Mouse (Mus musculus) urinary bladder, adult 18-20 months (tissue): ENCODE data around the gene D230025D16Rik.
"Not testable (repeated sequence)": the region's sequence is repeated elsewhere in the genome, so short reads cannot be mapped to it uniquely, and the experiment has no call there.

Experiments used
- DNase-seq, 2 experiments: peaks; one replicate each; pipeline ENCODE4 v3.0.0; 2022; ENCODE audit warnings: low spot score in 2 of 2, mixed read lengths in 2 of 2

Gene D230025D16Rik

DNA sequence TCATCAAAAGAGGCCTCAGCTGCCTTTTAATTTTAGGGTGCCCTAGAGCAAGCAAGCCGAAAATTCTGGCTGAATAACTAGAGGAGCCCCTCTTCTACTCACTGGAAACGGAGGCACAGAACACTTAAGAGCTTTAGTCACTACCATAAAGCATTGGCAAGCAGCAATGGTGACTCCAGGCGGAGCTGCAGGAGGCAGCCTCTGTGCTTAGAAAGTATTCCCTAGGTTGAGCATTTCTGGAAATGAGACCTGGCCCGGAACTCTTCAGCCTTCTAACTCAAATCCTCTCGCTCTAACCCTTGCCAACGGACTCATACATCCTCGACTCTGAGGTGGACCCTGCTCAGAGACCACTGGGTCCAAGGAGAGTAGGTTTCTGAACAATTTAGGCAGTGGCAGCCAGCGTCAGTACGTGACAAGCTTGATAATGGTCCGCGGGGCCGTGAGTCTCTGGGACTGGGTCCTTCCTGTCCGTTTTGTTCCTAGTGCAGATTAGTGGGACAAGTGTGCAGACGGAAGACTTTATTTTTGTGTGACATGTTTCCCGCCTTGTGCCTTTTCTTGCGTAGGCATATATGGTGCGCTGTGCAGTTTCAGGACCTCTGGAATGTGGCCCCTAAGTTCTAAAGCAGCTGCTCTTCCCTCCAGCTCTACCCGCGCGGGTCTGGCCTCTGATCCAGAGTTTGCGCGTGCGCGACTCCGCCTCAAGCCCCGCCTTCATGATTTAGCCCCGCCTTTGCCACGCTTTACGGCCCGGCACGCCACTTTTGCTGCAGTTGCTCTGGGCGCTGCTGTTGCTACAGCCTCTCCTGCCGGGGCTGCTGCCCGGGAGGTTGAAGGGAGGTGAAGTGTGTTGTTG, at the start of gene D230025D16Rik:
TSS of gene D230025D16Rik (plus strand) at position 733 of the 859 bp plus-strand sequence.
- DNase-seq, result peak; percentile 92 to 99

DNA sequence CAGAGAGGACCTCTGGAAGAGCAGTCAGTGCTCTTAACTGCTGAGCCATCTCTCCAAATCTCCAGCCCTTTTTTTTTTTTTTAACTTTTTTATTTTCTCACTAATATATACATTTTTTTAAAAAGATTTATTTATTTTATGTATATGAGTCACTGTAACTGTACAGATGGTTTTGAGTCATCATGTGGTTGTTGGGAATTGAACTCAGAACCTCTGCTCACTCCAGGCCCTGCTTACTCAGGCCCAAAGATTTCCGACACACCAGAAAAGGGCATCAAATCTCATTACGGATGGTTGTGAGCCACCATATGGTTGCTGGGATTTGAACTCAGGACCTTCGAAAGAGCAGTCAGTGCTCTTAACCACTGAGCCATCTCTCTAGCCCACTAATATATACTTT, 49.7 kb upstream of the D230025D16Rik start:
- not testable (repeated sequence) for DNase-seq

DNA sequence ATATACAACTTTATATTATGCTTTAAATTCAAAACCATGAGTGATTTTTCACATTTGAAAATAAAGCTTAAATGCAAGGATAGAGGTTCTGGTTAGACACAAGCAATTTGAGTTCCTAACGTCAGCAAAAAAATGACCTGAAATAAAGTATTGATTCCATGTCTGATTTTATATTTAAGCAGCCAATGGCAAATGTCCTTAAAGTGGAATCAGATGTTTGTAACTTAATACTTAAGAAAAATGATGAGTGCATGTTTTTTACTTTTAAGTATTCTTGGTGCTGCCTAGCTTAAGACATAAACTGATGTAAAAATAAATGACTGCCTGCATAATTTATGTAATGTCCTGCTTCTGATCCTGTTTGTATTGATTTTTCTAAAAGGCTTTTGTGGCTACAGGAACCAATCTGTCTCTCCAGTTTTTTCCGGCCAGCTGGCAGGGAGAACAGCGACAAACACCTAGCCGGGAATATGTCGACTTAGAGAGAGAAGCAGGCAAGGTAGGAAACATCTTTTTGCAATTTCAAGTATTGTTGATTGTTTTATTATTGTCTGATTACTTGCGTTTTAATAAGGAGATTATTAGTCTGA, 46.6 kb upstream of the D230025D16Rik start:
- no peak for DNase-seq

DNA sequence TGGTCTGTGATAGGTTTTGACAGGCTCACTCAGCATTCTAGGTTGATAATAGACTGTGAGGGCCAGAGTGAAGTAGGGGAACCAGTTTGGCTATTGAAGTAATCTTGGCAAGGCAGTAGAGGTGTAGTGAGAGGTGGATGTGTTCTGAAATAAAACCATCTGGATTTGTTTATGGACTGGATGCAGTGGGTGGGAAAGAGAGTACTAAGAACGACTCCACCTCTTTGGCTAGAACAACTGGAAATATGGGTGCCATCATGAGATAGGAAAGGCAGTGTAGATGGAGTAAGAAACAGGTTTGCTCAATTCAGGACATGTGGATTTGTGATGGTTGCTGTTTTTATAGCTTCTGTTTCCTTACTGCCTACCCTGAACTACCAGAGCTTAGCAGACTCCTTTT, 42.7 kb upstream of the D230025D16Rik start:
- DNase-seq, result no peak

DNA sequence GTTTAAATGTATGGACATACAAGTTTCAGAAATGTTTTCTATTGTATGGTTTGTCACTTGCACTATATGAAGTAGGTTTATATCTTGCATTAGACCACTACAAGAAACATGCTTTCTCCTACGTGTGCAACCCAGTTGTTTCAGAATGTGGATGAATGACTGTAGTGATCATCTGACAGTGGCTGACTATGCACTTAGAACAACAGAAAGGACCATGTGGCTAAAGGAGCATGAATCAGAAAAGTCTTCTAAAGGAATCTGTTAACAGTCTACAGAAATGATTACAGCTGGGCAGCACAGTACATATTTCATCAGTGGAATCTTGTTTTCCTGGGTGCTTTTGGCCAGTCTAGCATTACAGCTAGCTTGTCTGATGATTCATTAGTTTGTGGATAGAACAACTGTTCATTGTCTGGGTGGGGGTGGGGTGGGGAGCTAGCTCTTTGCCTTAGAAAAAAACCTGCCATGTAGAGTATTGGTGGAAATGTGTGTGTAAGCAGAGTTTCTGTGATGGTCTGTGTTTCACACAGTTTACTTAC, 38.4 kb upstream of the D230025D16Rik start:
- no peak for DNase-seq

DNA sequence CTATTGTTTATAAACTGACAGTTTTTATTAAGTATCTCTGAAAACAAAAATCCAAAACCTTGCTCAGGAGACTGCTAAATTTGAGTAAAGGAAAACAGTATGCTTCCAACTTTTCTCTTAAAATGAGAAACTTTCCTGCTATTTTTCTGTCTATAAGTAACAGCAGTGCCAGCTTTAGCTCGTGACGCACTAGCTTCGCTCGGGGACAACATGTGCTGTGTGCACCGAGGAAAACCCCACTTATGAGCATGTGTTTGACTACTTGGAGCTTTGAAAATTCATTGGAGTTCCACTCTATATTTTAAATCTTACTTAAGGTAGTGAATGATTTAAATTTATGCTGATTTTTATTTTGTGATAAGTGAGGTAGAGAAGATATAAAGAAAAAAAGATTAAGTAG, 32.8 kb upstream of the D230025D16Rik start:
- no peak for DNase-seq

DNA sequence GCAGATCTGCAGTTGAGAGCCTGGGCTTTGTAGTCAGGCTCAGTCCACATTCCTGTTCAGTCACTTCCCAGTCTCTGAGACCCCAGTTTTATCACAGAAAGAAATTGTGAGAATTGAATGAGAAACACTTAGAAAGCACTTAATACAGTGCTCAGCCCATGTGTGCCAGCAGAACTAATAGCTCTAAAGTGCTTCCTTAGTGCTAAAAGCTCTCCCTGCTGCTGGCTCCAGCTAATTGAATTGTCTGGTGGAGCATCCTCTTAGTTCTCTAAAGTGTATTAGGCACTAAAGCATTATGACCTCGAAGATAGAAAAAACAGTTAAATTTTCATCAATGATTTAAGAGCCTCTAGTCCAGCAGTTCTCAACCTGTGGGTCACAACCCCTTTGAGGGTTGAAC, 19.2 kb upstream of the D230025D16Rik start:
- no peak for DNase-seq

DNA sequence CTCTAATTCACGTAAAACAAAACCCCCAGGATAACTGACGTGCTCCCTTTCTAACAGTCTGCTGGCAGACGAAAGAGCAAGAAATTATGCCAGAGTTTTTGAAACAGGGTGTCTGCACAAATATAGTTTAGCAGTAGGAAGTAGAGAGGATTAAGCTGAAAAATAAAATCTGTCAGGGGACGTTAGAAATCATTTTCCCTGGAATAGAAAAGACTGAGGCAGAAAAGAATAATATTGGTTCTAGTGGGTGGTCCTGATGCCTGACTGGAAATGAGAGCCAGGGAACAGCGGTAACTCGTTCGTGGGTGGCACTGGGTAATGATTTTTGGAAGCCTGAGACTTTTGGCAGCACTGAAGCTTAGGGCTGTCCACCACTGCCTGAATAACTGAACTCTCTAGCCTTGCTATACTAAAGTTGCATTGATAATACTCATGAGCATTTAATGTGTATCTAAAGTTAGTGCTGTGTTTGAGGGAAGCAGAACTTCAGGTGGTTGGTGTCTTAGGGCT, 18.1 kb upstream of the D230025D16Rik start:
- no peak for DNase-seq

DNA sequence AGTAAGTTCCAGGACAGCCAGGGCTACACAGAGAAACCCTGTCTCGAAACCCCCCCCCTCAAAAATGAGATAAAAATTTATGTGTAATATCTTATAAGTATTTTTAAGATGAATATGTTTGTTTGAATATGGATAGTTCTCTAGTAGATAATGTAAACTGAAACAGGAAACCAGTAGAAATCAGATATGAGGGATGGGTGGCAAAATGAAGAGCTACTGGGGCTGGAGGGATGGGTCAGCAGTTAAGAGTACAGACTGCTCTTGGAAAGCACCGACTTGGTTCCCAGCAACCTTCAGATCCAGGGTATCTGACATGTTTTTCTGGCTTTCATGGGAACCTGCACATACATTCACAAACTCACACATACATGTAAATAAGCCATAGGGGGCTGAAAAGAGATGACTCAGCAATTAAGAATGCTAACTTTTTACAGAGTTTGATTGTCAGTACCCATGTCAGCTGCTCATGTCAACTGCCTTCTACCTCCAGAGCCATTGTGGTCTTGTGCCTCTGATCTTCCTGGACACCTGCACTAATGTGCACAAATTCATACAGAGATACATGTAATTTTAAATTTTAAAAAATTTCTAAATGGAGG, 17.2 kb upstream of the D230025D16Rik start:
- DNase-seq, result no peak

DNA sequence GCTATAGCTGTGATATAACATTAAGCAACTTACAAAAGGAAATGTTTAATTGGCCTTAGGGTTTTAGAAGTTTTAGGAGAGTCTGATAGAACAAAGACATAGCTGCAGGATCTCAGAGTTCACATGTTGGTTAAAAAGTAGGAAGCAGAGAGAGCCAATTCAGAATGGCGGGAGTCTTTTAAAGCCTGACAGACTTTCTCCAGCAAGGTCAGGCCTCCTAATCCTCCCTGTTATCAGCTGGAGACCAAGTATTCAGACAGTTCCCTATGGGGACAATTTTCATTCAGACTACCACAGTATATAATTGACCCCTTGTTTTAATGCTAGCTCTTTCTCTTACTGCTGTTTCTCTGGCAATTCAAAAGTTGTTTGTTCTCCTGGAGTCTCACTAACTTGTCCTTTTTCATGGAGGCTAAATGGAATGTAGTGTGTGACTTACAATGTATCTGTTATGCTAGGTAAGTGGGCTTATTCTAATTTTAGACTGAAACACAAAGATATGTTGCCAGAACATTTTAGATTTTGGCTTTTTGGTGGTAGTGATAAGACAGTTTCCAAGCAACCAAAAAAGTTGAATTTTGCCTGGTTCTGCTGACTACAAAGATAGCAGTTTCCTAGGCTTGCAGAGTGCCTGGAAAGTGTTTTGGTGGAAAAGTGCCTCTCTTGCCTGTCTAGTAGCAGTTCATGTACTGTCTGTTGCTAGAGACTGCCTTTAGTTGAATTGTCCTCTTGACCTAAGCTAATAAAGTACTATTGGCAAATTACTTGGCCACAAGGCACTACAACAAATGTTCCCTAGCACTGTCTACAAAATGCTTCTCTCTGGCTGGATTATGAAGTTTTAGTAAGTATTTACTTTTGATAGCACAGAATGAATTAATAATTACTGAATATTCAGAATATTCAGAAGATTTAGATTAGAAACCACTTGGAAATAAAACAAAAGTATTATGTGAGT, 15.5 kb upstream of the D230025D16Rik start:
- no peak for DNase-seq

DNA sequence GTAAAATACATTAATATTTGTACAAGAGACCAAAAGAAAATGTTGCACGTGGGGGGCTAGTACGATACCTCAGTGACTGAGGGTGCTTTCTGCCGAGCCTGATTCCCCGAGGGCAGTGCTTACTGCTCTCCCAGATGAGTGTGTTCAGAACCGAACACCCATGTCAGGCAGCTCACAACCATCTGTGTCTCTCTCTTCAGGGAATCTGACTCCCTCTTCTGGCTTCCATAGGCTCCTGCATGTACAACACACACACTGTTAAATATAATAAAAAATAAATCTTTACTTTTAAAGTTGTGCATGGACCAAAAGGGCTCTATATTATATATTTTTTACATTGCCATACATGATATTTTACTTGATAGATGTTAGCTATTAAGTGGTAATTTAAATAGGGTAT, 10.8 kb upstream of the D230025D16Rik start:
- DNase-seq, result no peak

DNA sequence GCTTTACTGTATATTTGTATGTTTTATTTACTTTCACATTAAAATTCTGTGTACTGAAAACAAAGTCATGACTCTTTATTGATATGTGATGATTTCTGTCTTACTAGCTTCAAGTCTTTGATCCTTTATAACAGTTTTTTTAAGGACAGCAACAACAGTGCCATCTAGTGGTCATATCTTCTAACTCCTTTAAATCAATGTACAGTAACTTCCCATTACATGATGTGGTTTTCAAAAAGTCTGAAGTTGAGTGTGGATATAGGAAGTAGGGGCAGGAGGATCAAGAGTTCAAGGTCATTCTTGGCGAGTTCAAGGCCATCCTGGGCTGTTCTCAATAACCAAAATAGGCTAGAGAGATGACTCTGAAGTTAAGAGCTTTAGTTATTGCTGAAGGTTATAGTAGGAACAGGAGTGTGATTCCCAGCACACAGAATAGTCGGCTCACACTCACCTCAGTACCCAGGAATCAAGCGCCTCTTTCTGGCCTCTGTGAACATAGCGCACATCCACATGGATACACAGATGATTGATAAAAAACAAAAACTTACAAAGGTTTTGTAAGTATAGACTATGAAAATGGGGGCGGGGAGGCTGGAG, 6.9 kb upstream of the D230025D16Rik start:
- DNase-seq, result no peak

DNA sequence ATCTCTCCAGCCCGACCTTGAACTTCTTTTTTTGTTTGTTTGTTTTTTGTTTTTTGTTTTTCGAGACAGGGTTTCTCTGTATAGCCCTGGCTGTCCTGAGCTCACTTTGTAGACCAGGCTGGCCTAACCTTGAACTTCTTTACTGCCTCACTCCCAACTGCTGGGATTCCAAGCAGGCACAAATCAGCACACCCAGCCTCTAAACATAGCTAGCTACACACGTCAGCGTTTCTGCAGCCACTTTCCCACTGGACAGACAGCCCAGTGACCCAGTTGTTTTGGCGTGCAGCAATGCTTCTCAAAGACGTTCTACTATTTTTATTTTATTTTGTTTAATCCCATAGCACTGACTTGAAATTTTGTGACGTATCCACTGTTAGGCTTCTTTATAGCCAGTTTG, 1.1 kb upstream of the D230025D16Rik start:
- DNase-seq, result no peak

DNA sequence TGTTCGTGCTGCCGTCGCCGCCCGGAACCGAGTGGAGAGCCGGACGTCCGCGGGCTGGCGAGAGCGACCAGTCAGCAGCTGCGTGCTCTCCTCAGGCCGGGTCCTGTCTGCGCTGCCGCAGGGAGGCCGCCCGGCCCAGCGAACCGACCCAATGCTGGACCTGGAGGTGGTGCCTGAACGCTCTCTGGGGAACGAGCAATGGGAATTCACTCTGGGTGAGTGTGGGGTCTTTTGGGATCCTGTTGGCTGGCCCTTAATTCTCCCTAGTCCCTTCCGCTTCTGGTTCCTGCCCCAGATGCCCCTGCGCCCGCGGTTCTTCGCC, 288 bp downstream of the D230025D16Rik start:
- DNase-seq, result no peak

DNA sequence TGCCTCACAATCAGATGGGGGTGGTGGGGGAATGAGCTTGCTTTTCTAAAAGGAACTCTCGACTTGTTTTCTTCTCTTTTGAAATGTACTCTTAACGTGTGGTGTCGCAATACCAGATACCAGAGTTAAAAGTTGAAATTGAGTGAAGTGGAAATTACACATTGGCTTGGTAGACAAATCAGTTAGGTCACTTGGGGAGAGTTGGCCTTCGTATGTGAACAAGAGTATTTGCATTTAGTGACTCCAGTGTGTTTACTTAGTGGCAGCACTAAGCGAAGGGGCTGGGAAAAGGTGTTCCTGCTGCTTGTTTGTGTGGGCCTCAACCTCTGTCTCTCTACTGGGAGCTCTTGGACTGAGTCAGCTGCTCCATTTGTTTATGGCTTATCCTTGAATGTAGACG, 972 bp downstream of the D230025D16Rik start:
- no peak for DNase-seq

DNA sequence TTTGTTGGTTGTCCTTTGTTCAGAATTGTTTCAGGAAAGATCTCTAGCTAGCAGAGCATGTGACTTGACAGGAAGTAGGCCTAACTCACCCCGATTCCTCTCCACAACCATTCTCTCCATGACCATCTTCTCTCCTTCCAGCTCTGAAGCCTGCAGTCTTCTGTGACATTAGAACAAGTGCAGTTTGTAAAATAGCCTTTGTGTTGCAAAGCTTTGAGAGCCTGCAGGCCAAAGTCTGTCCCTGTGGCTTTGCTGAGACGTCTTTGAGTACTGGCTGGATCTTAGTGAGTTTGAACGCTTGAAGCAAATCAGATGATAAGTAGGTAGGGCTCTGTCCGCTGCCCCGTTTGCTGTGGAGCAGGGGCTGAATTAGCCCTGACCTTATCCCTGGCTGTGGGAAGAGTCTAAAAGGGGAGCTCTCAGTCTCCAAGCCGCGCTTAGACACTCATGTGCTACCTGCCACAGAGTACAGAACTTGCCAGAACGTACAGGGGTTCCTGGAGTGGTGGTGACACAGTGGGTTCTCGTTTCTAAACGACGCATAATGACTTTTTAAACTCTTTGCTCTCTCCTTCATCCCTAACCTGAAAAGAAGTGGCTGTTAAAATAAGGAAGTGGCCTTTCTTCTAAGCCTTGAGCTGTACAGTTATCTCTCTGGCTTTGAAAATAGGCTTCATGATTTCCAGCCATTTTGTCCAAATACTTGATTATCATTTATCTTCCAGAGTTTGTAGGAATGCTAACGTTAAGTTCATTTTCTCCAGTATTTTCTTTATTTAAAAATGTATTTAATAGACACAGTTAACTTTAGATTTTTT, 6.8 kb downstream of the D230025D16Rik start:
- no peak for DNase-seq

DNA sequence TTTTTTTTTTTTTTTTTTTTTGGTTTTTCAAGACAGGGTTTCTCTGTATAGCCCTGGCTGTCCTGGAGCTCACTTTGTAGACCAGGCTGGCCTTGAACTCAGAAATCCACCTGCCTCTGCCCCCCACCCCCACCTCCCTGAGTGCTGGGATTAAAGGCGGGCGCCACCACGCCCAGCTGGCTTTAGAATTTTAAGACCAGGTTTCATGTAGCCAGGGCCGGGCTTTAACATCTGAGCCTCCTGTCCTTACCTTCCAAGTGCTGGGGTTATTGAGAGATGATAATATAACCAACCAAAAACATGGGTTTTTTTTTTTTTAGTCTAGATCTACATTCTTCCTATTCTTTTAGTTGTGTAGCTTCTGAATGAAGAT, 7.4 kb downstream of the D230025D16Rik start:
- DNase-seq, result not testable (repeated sequence)

DNA sequence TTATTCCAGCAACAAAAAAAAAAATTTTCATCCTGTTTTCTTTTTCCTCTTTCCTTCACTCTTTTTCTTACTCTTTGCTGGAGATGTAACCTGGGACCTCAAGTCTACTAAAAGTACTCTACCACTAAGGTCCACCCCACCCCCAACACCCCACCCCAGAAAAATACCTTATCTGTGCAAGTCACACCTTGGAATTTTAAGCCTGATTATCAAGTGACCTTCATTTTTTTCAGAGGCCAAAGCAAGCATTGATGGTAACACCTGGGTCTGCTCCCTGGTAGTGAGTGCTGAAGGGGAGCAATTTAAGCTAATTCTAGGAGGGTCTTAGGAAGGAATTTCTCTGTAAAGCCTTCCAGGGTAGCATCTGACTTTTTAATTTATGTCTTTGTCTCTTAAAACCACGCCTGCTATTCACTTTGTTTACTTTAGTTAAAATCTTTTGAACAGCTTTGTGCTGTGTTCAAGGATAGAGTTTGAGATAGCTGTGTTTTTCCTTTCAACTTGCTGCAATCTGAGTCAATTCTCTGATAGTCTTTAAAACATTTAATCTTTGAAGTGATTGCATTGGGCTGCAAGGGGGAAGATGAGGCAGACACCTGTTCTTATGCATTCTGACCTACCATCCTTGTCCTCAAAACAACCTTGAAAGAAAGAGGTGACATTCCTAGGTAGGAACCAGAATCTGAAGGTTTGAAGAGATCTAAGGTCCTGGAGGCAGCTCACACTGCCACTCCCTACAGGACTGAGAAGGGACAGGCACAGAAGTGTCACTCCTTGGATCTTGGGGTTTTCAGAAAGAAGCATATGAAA, 8.4 kb downstream of the D230025D16Rik start:
- DNase-seq, result no peak

DNA sequence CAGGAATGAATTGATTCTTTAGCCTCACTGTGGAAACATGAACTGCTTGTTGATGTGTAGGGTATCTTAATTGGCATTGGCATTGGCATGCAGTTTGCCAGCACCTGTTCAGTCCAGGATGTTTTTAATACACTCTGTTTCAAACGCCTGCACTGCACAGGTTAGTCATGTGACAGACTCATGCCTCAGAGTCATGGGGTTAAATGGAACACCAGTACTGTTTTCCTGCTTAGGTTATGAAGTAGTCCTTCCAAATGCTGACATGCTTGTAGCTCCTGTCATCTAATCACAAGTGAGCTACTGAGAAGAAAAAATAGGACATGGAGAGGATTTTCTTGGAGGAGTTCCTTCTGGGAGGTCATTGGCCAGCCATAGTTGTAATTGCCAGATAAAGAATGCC, 10.3 kb downstream of the D230025D16Rik start:
- DNase-seq, result no peak
